Mouse (Mus musculus) cerebellum, adult 2 months (tissue): Measurements from ENCODE around the gene Hook1. TPM values are rescaled to one million over a fixed set of nuclear protein-coding genes. Genes with fewer than 3 reads are reported as not detected.
"Not testable (repeated sequence)": the region's sequence is repeated elsewhere in the genome, so short reads cannot be mapped to it uniquely, and the experiment has no call there.

Experiments
- DNase-seq, 2 experiments: peaks; one replicate each; pipeline ENCODE4 v3.0.0; 2021
- H3K27ac ChIP-seq: fragments of 200-500 bp; 2 replicates; pipeline ENCODE4 v1.5.1; 2012; ENCODE audit warnings: low read length, control low read depth, inconsistent platforms; ENCODE audit not compliant: insufficient read depth
- H3K27me3 ChIP-seq: fragments of 200-500 bp; 2 replicates; pipeline ENCODE4 v1.6.1; 2012; ENCODE audit warnings: inconsistent platforms, mild to moderate bottlenecking, low read length, moderate library complexity; ENCODE audit not compliant: control insufficient read depth, insufficient read depth
- H3K4me1 ChIP-seq: fragments of 200-500 bp; 2 replicates; pipeline ENCODE4 v1.6.1; 2011; ENCODE audit warnings: low read length; ENCODE audit not compliant: control insufficient read depth, insufficient read depth
- H3K4me3 ChIP-seq: fragments of 200-500 bp; replicated peaks from 2 replicates; pipeline ENCODE3; 2011; ENCODE audit warnings: mild to moderate bottlenecking, low read depth, low read length, control low read depth; ENCODE audit not compliant: insufficient read depth
- CTCF ChIP-seq: fragments of 200-500 bp; IDR thresholded peaks from 2 replicates; pipeline ENCODE4 v1.5.1; 2011; ENCODE audit warnings: low read depth, mild to moderate bottlenecking, control low read depth, low read length, moderate library complexity, borderline replicate concordance; ENCODE audit not compliant: insufficient read depth
- POLR2A ChIP-seq: fragments of 200-500 bp; IDR thresholded peaks from 2 replicates; pipeline ENCODE4 v1.6.1; 2011; ENCODE audit warnings: low read length, control low read depth, borderline replicate concordance; ENCODE audit not compliant: insufficient read depth
- WGBS: fragments of 180-500 bp; shearing (Covaris S2); methylation state at CpG from one replicate; pipeline ENCODE4 v1.1.7; 2018; 5-methylcytosine and 5-hydroxymethylcytosine counted together
- polyA plus RNA-seq: library from polyadenylated mRNA; depleted of rRNA; stranded (reverse); fragments of >200 nt; gene quantifications from 2 replicates; pipeline ENCODE4 v1.2.3, GENCODE M21; 2012

Hook1 gene
- polyA plus RNA-seq, 1 experiment, result 48.1 TPM

DNA sequence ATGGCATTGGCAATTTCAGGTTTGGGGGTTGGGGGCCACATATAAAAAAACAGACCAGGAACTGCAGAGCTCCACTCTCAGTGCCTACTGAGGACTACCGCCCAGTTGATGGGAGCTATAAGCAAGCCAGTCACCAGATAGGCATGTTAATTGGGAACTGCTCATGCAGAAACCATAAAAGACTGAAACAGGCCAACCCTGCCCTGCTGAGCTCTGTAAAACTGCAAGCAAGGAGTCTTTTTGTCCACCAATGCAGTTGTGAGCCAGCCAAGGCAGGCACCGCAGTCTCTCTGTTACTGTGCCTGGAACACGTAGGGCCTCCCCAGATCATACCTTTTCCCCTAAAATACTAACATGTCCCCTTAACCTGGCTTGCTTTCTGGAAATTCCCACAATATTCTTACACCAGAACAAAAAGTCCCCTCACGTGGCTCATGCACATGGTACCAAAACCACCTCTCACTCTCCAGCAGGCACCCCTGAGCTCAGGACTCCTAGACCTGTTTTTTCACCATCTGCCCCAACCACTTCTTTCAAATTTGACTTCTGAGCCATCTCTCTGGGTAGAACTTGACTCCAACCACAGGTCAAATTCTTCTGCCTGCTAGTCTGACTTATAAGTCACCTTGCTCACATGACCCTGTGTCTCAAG is 32.5 kb upstream of the Hook1 start:
- Histone ChIP-seq H3K27me3 (no peaks in the 10 kb centered on the region), H3K4me1 (no peaks in the 10 kb centered on the region), H3K27ac (no peak overlapping the region), H3K4me3 (no peak overlapping the region)
- WGBS, result 49% methylated on average over 4 of the region's 4 CpGs
- no peak for DNase-seq
- TF ChIP-seq POLR2A, result no peak
- no peak for TF ChIP-seq CTCF

DNA sequence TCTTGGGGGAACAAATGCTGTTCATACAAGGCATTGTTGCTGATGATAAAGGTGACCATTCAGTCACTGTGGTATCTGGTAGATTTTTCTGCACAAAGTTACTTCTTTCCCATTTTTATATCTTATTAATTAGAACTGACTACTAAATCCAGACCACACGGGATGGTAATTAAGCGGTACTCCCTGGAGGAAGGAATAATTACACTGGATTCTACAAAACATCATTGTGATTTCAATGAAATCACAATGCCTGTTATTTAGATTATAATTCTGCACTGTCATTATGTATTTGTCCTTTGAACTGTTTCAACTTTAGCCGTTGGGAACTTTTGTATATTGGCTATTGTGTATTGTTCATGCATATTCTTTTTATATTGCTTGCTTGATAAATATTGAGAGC is 28.3 kb upstream of the Hook1 start:
- H3K4me3 ChIP-seq, result no peak overlapping the region
- TF ChIP-seq CTCF (no peak), POLR2A (no peak)
- H3K4me1 ChIP-seq, result no peaks in the 10 kb centered on the region
- 73% methylated on average over 3 of the region's 3 CpGs for WGBS
- no peak for DNase-seq
- H3K27me3 ChIP-seq, result no peaks in the 10 kb centered on the region
- no peak overlapping the region for H3K27ac ChIP-seq

DNA sequence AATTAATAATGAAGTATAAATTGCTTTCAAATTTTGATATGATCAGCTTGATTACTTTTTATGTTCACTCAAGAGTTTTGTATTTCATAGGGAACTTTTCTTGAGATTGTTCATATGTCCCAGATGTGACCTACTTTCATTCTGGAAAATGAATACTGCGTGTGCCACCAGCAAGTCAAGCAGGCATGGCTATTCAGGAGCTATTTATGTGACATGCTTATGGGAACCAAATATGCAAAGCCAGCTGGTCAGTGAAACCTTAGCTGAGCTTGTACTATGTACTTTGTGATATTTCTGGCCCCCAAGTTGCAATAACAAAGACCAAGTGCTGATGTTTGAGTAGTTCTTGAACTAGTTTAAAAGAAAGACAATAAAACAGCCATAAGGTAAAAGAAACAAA is 19.1 kb upstream of the Hook1 start:
- no peak overlapping the region for H3K4me3 ChIP-seq
- H3K27ac ChIP-seq, result no peak overlapping the region
- H3K4me1 ChIP-seq, result no peaks in the 10 kb centered on the region
- no peak for DNase-seq
- no peaks in the 10 kb centered on the region for H3K27me3 ChIP-seq
- 63% methylated on average over 1 of the region's 1 CpGs for WGBS
- TF ChIP-seq CTCF (no peak), POLR2A (no peak)

DNA sequence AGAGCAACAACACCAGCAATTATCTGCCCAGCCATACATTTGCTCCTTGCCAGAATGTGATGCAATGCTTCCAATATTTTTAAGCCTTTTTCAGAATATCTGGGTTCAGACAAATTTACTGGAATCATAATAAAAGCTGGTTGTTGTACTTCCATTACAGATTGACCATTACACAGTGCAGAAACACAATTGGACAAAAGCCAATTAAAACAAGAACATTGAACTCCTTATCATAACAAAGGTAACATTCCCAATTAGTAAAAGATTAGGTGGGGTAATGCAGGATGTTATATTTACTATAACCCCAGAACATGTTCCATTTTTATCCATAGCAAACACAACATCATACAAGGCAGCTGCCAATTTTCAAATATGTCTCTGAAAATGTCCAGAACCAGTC is 13.7 kb upstream of the Hook1 start:
- Histone ChIP-seq H3K4me1 (no peaks in the 10 kb centered on the region), H3K27me3 (no peaks in the 10 kb centered on the region), H3K4me3 (no peak overlapping the region), H3K27ac (no peak overlapping the region)
- DNase-seq, result no peak
- TF ChIP-seq CTCF, result no peak
- no peak for TF ChIP-seq POLR2A

DNA sequence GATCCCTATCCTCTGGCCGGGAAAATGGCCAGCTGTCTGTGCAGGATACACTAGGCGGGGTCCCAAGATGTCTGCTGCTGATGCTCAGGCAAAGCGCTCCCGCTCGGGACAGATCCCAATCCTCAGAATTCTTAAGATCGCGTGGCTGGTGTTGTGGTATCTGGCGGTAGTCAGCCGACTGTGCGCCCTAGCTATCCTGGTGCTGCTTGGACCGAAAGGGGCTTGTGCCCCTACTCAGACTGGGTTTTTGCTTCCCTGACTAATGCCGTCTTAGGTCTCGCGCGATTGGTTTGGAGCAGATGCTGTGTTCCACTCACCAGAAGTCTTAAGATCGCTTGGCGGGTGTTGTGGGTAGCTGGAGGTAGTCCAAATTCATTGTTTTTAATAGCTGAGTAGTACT is 15.2 kb downstream of the Hook1 start:
- WGBS, result 97% methylated on average over 17 of the region's 17 CpGs
- DNase-seq, H3K4me3 ChIP-seq, H3K27me3 ChIP-seq, H3K4me1 ChIP-seq, H3K27ac ChIP-seq: not testable (repeated sequence)

DNA sequence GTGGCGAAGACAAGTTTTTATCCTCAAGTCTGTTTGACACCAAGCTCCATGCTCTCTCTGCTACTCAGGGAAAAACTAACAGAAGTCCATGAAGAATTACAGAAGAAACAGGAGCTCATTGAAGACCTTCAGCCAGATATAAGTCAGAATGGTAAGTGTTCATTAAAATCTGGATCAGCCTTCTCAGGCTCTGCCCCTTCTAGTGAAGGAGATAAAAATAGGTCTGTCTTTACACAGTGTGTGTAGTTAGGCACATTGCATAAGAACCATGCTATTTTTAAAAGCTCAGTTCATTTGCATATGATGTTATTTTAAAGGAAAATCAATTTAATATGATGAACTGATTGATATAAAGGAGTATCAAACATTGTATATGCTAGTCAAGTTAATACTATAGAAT is 49.8 kb downstream of the Hook1 start:
- Histone ChIP-seq H3K4me3 (no peak overlapping the region), H3K27ac (no peak overlapping the region), H3K4me1 (no peaks in the 10 kb centered on the region), H3K27me3 (no peaks in the 10 kb centered on the region)
- TF ChIP-seq CTCF (no peak), POLR2A (no peak)
- DNase-seq, result no peak
- WGBS, result 100% methylated on average over 1 of the region's 1 CpGs

DNA sequence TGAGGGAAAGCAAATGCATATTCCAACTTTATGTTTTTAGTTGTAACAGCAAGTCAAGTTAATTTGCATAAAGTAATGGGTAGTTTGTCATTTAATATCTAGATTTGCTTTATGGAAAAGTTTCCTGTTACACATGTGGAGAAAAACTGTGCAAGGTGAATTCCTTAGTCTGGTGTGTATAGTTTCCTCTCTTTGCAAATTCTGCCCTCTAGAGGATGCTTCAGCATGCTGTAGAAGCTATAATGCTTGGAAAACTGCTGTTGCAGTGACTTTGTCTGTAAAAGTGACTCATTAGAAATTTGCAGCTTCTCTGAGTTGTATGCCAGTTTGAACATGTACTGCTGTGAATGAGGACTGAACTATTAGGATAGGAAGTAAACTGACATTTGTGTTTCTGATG is 55.8 kb downstream of the Hook1 start:
- DNase-seq, result no peak
- no peaks in the 10 kb centered on the region for H3K27me3 ChIP-seq
- no peaks in the 10 kb centered on the region for H3K4me1 ChIP-seq
- H3K4me3 ChIP-seq, result no peak overlapping the region
- H3K27ac ChIP-seq, result no peak overlapping the region
- no peak for TF ChIP-seq POLR2A
- no peak for TF ChIP-seq CTCF

DNA sequence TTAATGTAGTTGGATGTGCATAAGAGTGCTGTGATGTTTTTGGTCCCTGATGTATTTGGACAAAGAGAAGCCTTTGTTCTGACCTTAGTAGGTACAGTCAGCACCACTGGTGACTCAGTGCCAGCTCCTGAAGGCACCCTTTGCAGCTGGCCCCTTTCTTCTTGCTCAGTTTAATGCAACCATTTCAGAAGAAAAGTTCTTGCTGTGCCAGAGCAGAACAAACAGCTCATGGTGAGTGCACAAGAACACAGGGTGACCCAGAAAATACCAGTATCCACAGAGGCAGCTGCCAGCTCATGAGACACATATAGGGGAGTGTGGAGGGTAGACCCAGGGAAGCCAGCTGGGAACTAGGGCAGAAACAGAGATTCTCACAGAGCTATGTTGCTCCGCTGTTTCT is 61.4 kb downstream of the Hook1 start:
- Histone ChIP-seq H3K27me3 (no peaks in the 10 kb centered on the region), H3K4me3 (no peak overlapping the region), H3K4me1 (no peaks in the 10 kb centered on the region), H3K27ac (no peak overlapping the region)
- 19% methylated on average over 1 of the region's 1 CpGs for WGBS
- DNase-seq, result peak; percentile 8 to 20
- TF ChIP-seq POLR2A (no peak), CTCF (no peak)

DNA sequence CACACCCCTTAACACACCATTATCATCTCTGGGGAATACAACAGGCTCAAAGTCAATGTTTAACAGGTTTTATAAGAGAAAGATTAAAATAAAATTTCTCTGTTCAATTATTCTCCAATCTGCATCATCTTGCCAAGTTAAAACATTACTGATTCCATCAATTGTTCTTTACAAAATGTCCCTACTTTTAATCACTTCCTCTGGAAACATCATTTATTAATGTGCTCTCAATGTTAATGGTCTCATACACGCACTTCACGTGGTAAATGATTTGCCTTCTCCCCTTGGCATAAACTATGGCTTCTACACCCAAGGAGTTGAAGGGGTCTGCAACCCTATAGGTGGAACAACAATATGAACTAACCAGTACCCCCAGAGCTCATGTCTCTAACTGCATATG is 93.1 kb downstream of the Hook1 start:
- Histone ChIP-seq H3K27me3 (no peaks in the 10 kb centered on the region), H3K4me1 (no peaks in the 10 kb centered on the region), H3K27ac (no peak overlapping the region), H3K4me3 (no peak overlapping the region)
- TF ChIP-seq POLR2A (no peak), CTCF (no peak)
- 94% methylated on average over 2 of the region's 2 CpGs for WGBS
- DNase-seq, result no peak
